ENCODE assay signal across 16 mouse cellular contexts in genomic region chr2:128549561-128549960, GRCm38 (mm10). TPM values are rescaled to one million over a fixed set of nuclear protein-coding genes. Genes with fewer than 3 reads are reported as not detected.
DNase-seq lines count a peak whose midpoint lies in the region; ATAC-seq lines count a peak whose summit lies in the region.
"Had no signal": no experiment of that assay in that cellular context is flagged by ENCODE, and none has a peak within 500 bp of the region (broad histone marks: within the 10 kb centered on the region; RNA-seq: fewer than 3 reads in every experiment).

No protein-coding gene starts in this region.

- H3K9me3 ChIP-seq in kidney, embryonic 16.5 days (ENCODE audit: low read length), result peaks cover 4% of the 10 kb centered on the region; the same call in 1 of the 2 replicates
- H3K9me3 ChIP-seq in neural tube, embryonic 12.5 days, result no peaks in the 10 kb centered on the region
- no peaks in the 10 kb centered on the region for H3K9me3 ChIP-seq in kidney, embryonic 14.5 days (ENCODE audit: control insufficient read depth, low read length)
- H3K9me3 ChIP-seq: midbrain, embryonic 13.5 days had no signal

- no peak overlapping the region for H3K9ac ChIP-seq in kidney, embryonic 16.5 days (replicated peaks; ENCODE audit: low read length)
- no peak overlapping the region for H3K9ac ChIP-seq in neural tube, embryonic 12.5 days
- no peak overlapping the region for H3K9ac ChIP-seq in kidney, embryonic 14.5 days (ENCODE audit: low read depth, low read length)
- H3K9ac ChIP-seq: midbrain, embryonic 13.5 days had no signal

- no peak overlapping the region for H3K27ac ChIP-seq in kidney, embryonic 16.5 days (ENCODE audit: low read length)
- no peak overlapping the region for H3K27ac ChIP-seq in neural tube, embryonic 12.5 days
- no peak overlapping the region for H3K27ac ChIP-seq in kidney, embryonic 14.5 days (ENCODE audit: low read depth, low read length)
- H3K27ac ChIP-seq: midbrain, embryonic 13.5 days had no signal

- peak; percentile 49 for ATAC-seq in kidney, embryonic 16.5 days (ENCODE audit: low FRiP score, low TSS enrichment)
- ATAC-seq in neural tube, embryonic 12.5 days (ENCODE audit: low FRiP score, low read depth), result 0 out of 2 replicates have a peak, but pooled peaks have one; percentile 25
- no peak for ATAC-seq in kidney, embryonic 14.5 days (ENCODE audit: low FRiP score, low TSS enrichment)
- ATAC-seq: inflammation-experienced regulatory T-cells, adult 6 months; Patski had no signal

- H3K27me3 ChIP-seq in kidney, embryonic 16.5 days (ENCODE audit: insufficient read depth, low read length), result no peaks in the 10 kb centered on the region
- no peaks in the 10 kb centered on the region for H3K27me3 ChIP-seq in neural tube, embryonic 12.5 days (replicated peaks)
- no peaks in the 10 kb centered on the region for H3K27me3 ChIP-seq in kidney, embryonic 14.5 days (ENCODE audit: control insufficient read depth, insufficient read depth, low read length)
- H3K27me3 ChIP-seq: midbrain, embryonic 13.5 days; Patski had no signal

- peak; percentile 45 for DNase-seq in embryo, embryonic 10 days (ENCODE audit: low spot score)
- DNase-seq in embryo, embryonic 9.5 days (ENCODE audit: extremely low spot score), result no peak
- no peak for DNase-seq in kidney, adult 18-20 months
- peak; percentile 67 for DNase-seq in adipocyte (ENCODE audit: low spot score)
- no peak for DNase-seq in spleen, postnatal 14 days (ENCODE audit: low spot score in 2 of 2)
- DNase-seq: cerebellum, postnatal 36 days; spleen, adult 18-20 months; thymus, postnatal 14 days had no signal

- peaks cover 5% of the 10 kb centered on the region; the same call in 1 of the 2 replicates for H3K4me1 ChIP-seq in kidney, embryonic 16.5 days (ENCODE audit: insufficient read depth, low read length)
- peaks cover 11% of the 10 kb centered on the region for H3K4me1 ChIP-seq in neural tube, embryonic 12.5 days
- H3K4me1 ChIP-seq in kidney, embryonic 14.5 days (ENCODE audit: control insufficient read depth, insufficient read depth, low read length), result peaks cover 6% of the 10 kb centered on the region

- H3K36me3 ChIP-seq in kidney, embryonic 16.5 days (ENCODE audit: insufficient read depth, low read length), result no peaks in the 10 kb centered on the region
- H3K36me3 ChIP-seq in neural tube, embryonic 12.5 days, result no peaks in the 10 kb centered on the region
- no peaks in the 10 kb centered on the region for H3K36me3 ChIP-seq in kidney, embryonic 14.5 days (ENCODE audit: control insufficient read depth, insufficient read depth, low read length)
- H3K36me3 ChIP-seq: midbrain, embryonic 13.5 days had no signal

- no peak overlapping the region for H3K4me3 ChIP-seq in kidney, embryonic 16.5 days (ENCODE audit: low read length)
- no peak overlapping the region for H3K4me3 ChIP-seq in neural tube, embryonic 12.5 days
- H3K4me3 ChIP-seq in kidney, embryonic 14.5 days (ENCODE audit: low read length), result no peak overlapping the region
- H3K4me3 ChIP-seq: midbrain, embryonic 13.5 days had no signal

- no peak overlapping the region for H3K4me2 ChIP-seq in kidney, embryonic 16.5 days (replicated peaks; ENCODE audit: low read depth, low read length)
- no peak overlapping the region for H3K4me2 ChIP-seq in neural tube, embryonic 12.5 days (replicated peaks)
- H3K4me2 ChIP-seq in kidney, embryonic 14.5 days (replicated peaks; ENCODE audit: low read depth, low read length), result no peak overlapping the region
- H3K4me2 ChIP-seq: midbrain, embryonic 13.5 days had no signal

- 21% methylated on average over 7 of the region's 7 CpGs for WGBS in kidney, embryonic 16.5 days
- 43% methylated on average over 7 of the region's 7 CpGs for WGBS in neural tube, embryonic 12.5 days
- 28% methylated on average over 7 of the region's 7 CpGs for WGBS in kidney, embryonic 14.5 days

RNA-seq across cellular contexts. Expression of gene Spdye4c, which starts 41.4 kb away (rescaled TPM):
- not detected in 2 replicates for polyA plus RNA-seq in kidney, embryonic 16.5 days (2015; fragmentation: Nextera tagmentation; extraction: Ambion mirVana)
- polyA plus RNA-seq in neural tube, embryonic 12.5 days (2016; fragmentation: Nextera tagmentation; extraction: Ambion mirVana), result not detected in 2 replicates
- polyA plus RNA-seq in kidney, embryonic 14.5 days (2014; fragmentation: Nextera tagmentation; extraction: Ambion mirVana), result not detected in 2 replicates
- polyA plus RNA-seq: forebrain, embryonic 11.5 days; inflammation-experienced regulatory T-cells, adult 6 months; liver, adult 2 months; midbrain, embryonic 13.5 days; Patski had no signal

Comparison
In these comparisons a context has a peak if more than half of its experiments do, and no peak if none do; other contexts are left out.
1. DNase-seq: peak in embryo, embryonic 10 days (single experiment) and adipocyte (single experiment); none in embryo, embryonic 9.5 days (single experiment), kidney, adult 18-20 months (single experiment) and spleen, postnatal 14 days (0 of 2).